Mouse (Mus musculus) CH12.LX (cell line): ENCODE results near the gene Golph3l.

Experiments
- BHLHE40 ChIP-seq: IDR thresholded peaks from 2 replicates; pipeline ENCODE4 v1.6.1; 2011; ENCODE audit warnings: mild to moderate bottlenecking, low read depth, low read length, improper control_type of control experiment
- CHD1 ChIP-seq: IDR thresholded peaks from 2 replicates; pipeline ENCODE4 v1.6.1; 2012; ENCODE audit warnings: low read depth, low read length, improper control_type of control experiment, inconsistent platforms
- CTCF ChIP-seq, 2 experiments: IDR thresholded peaks in 1 of 2; conservative IDR thresholded peaks in 1 of 2; 2 replicates each; pipeline ENCODE4 v1.5.1; 2011 to 2012; ENCODE audit warnings: low read depth in 2 of 2, low read length in 2 of 2, improper control_type of control experiment in 1 of 2, inconsistent platforms in 1 of 2, mild to moderate bottlenecking in 1 of 2, moderate library complexity in 1 of 2
- EP300 ChIP-seq: IDR thresholded peaks from 2 replicates; pipeline ENCODE4 v1.6.1; 2011; ENCODE audit warnings: low read length, improper control_type of control experiment
- HCFC1 ChIP-seq: IDR thresholded peaks from 2 replicates; pipeline ENCODE4 v1.6.1; 2012; ENCODE audit warnings: low read depth, mild to moderate bottlenecking, inconsistent platforms, low read length, improper control_type of control experiment
- JUND ChIP-seq: conservative IDR thresholded peaks from 2 replicates; pipeline ENCODE4 v1.6.1; 2011; ENCODE audit warnings: low read depth, low read length, improper control_type of control experiment
- MAX ChIP-seq: IDR thresholded peaks from 2 replicates; pipeline ENCODE4 v1.6.1; 2011; ENCODE audit warnings: low read length, improper control_type of control experiment
- MXI1 ChIP-seq: IDR thresholded peaks from 2 replicates; pipeline ENCODE4 v1.6.1; 2011; ENCODE audit warnings: mild to moderate bottlenecking, low read depth, low read length, improper control_type of control experiment
- POLR2A ChIP-seq: IDR thresholded peaks from 2 replicates; pipeline ENCODE4 v1.6.1; 2011; ENCODE audit warnings: low read depth, mild to moderate bottlenecking, improper control_type of control experiment, low read length
- POLR2AphosphoS2 ChIP-seq: IDR thresholded peaks from 2 replicates; pipeline ENCODE4 v1.6.1; 2011; ENCODE audit warnings: low read depth, low read length, improper control_type of control experiment
- SMC3 ChIP-seq: IDR thresholded peaks from 2 replicates; pipeline ENCODE4 v1.6.1; 2011; ENCODE audit warnings: low read depth, low read length, improper control_type of control experiment
- USF2 ChIP-seq: conservative IDR thresholded peaks from 2 replicates; pipeline ENCODE4 v1.6.1; 2011; ENCODE audit warnings: low read depth, low read length, improper control_type of control experiment
- ZC3H11A ChIP-seq: IDR thresholded peaks from 2 replicates; pipeline ENCODE4 v1.6.1; 2012; ENCODE audit warnings: low read depth, mild to moderate bottlenecking, inconsistent platforms, low read length, improper control_type of control experiment
- ZKSCAN1 ChIP-seq: IDR thresholded peaks from 2 replicates; pipeline ENCODE4 v1.6.1; 2012; ENCODE audit warnings: low read depth, inconsistent platforms, low read length, improper control_type of control experiment, borderline replicate concordance

DNA sequence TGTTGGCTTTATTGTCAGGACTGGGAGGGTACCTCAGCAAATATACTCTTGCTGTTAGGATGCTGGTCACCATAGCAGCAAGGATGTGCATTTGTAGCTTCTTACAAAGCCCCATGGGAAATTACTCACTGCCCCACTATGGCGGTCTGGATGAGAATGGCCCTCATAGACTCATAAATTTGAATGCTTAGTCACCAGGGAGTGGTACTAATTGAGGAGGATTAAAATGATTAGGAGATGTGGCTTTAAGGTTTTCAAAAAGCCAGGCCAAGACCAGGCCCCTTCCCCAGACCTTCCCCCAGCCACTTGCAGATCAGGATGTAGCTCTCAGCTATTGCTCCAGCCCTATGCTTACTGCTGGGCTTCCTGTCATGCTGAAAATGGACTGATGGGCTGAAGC lies 38.6 kb upstream of the Golph3l start:
- TF ChIP-seq MXI1 (no peak), MAX (no peak), BHLHE40 (no peak), EP300 (no peak), ZKSCAN1 (no peak), POLR2AphosphoS2 (no peak), CTCF (conservative IDR thresholded peaks at IDR 0.05 in 1 of 2, IDR thresholded peaks at IDR 0.05 in 1 of 2; ENCODE audit: low read depth in 2 of 2, low read length in 2 of 2) (no peak), POLR2A (no peak), HCFC1 (no peak), JUND (no peak), SMC3 (no peak), USF2 (no peak), CHD1 (no peak), ZC3H11A (no peak)
